8 mouse cellular contexts compared by ENCODE assay signal in genomic region chr10:59667377-59667776, GRCm38 (mm10). TPM values are rescaled to one million over a fixed set of nuclear protein-coding genes. Genes with fewer than 3 reads are reported as not detected.
DNase-seq lines count a peak whose midpoint lies in the region; ATAC-seq and TF ChIP-seq lines count a peak whose summit lies in the region.
"Had no signal": no experiment of that assay in that cellular context is flagged by ENCODE, and none has a peak within 500 bp of the region (broad histone marks: within the 10 kb centered on the region; RNA-seq: fewer than 3 reads in every experiment).

No protein-coding gene starts in this region.

- H3K36me3 ChIP-seq in kidney, adult 2 months (ENCODE audit: control insufficient read depth, insufficient read depth, low read length): no peaks in the 10 kb centered on the region
- H3K36me3 ChIP-seq in kidney, embryonic 14.5 days (ENCODE audit: control insufficient read depth, insufficient read depth, low read length): no peaks in the 10 kb centered on the region
- no peaks in the 10 kb centered on the region for H3K36me3 ChIP-seq in stomach, embryonic 16.5 days (ENCODE audit: control insufficient read depth, insufficient read depth, low read length)

- TF ChIP-seq CTCF in kidney, adult 2 months (conservative IDR thresholded peaks at IDR 0.05; ENCODE audit: insufficient read depth, insufficient read length, low read depth, low read length): no peak

- no peak for TF ChIP-seq POLR2A in kidney, adult 2 months (IDR thresholded peaks at IDR 0.05; ENCODE audit: low read depth, low read length)

- DNase-seq in kidney, adult 2 months: peak; percentile 47
- DNase-seq in adrenal gland, postnatal 25 days: peak; percentile 5
- peak; percentile 6 to 14 for DNase-seq in frontal cortex, postnatal 36 days (ENCODE audit: low spot score in 2 of 2)
- peak; percentile 14 for DNase-seq in layer of hippocampus, adult 9-11 months
- no peak for DNase-seq in embryo, embryonic 10.5 days (ENCODE audit: low spot score)

- no peaks in the 10 kb centered on the region for H3K27me3 ChIP-seq in kidney, adult 2 months (replicated peaks; ENCODE audit: control insufficient read depth, insufficient read depth, low read length)
- H3K27me3 ChIP-seq in kidney, embryonic 14.5 days (ENCODE audit: control insufficient read depth, insufficient read depth, low read length): no peaks in the 10 kb centered on the region
- no peaks in the 10 kb centered on the region for H3K27me3 ChIP-seq in stomach, embryonic 16.5 days (ENCODE audit: control insufficient read depth, insufficient read depth, low read length)

- 43% methylated on average over 6 of the region's 6 CpGs for WGBS in kidney, adult 2 months
- WGBS in kidney, embryonic 14.5 days: 69% methylated on average over 6 of the region's 6 CpGs
- WGBS in stomach, embryonic 16.5 days: 50% methylated on average over 6 of the region's 6 CpGs

- no peak for ATAC-seq in kidney, embryonic 14.5 days (ENCODE audit: low FRiP score, low TSS enrichment)
- peak; percentile 75; the same call in 1 of the 2 replicates for ATAC-seq in stomach, embryonic 16.5 days (ENCODE audit: insufficient read depth, low FRiP score)

- H3K4me1 ChIP-seq in kidney, adult 2 months (ENCODE audit: control insufficient read depth, insufficient read depth, low read length): peaks cover 3% of the 10 kb centered on the region; the same call in 1 of the 2 replicates
- H3K4me1 ChIP-seq in kidney, embryonic 14.5 days (ENCODE audit: control insufficient read depth, insufficient read depth, low read length): no peaks in the 10 kb centered on the region
- H3K4me1 ChIP-seq in stomach, embryonic 16.5 days (ENCODE audit: control insufficient read depth, insufficient read depth, low read length): peaks cover 10% of the 10 kb centered on the region

- H3K9ac ChIP-seq in kidney, embryonic 14.5 days (ENCODE audit: low read depth, low read length): no peak overlapping the region
- H3K9ac ChIP-seq in stomach, embryonic 16.5 days (ENCODE audit: low read length): no peak overlapping the region

- H3K4me2 ChIP-seq in kidney, embryonic 14.5 days (replicated peaks; ENCODE audit: low read depth, low read length): no peak overlapping the region
- H3K4me2 ChIP-seq in stomach, embryonic 16.5 days (ENCODE audit: low read depth, low read length): no peak overlapping the region

- H3K4me3 ChIP-seq in kidney, adult 2 months (ENCODE audit: insufficient read depth, low read depth, low read length): no peak overlapping the region
- H3K4me3 ChIP-seq in kidney, embryonic 14.5 days (ENCODE audit: low read length): no peak overlapping the region
- no peak overlapping the region for H3K4me3 ChIP-seq in stomach, embryonic 16.5 days (replicated peaks; ENCODE audit: low read length)

- H3K9me3 ChIP-seq in kidney, embryonic 14.5 days (ENCODE audit: control insufficient read depth, low read length): no peaks in the 10 kb centered on the region
- no peaks in the 10 kb centered on the region for H3K9me3 ChIP-seq in stomach, embryonic 16.5 days (replicated peaks; ENCODE audit: control insufficient read depth, low read length)

- no peak overlapping the region for H3K27ac ChIP-seq in kidney, adult 2 months (ENCODE audit: insufficient read depth, low read depth, low read length)
- H3K27ac ChIP-seq in kidney, embryonic 14.5 days (ENCODE audit: low read depth, low read length): no peak overlapping the region
- H3K27ac ChIP-seq in stomach, embryonic 16.5 days (ENCODE audit: low read length): peak overlapping the region; percentile 49; the same call in 1 of the 2 replicates

RNA-seq across cellular contexts. Expression of gene Micu1, which starts 34.9 kb away (rescaled TPM):
- 59.0 and 61.2 TPM in 2 replicates for polyA plus RNA-seq in kidney, adult 2 months (2012; rRNA removed)
- 57.0 and 83.3 TPM in 2 replicates for polyA plus RNA-seq in kidney, embryonic 14.5 days (2014; fragmentation: Nextera tagmentation; extraction: Ambion mirVana)
- 66.3 and 73.6 TPM in 2 replicates for total RNA-seq in adrenal gland, postnatal 25 days (2021)
- polyA plus RNA-seq in stomach, embryonic 16.5 days (2015; fragmentation: Nextera tagmentation; extraction: Ambion mirVana): 74.1 and 77.5 TPM in 2 replicates

RNA-seq across cellular contexts. Expression of gene Mcu, which starts 50.9 kb away (rescaled TPM):
- 14.4 and 16.2 TPM in 2 replicates for polyA plus RNA-seq in kidney, adult 2 months (2012; rRNA removed)
- polyA plus RNA-seq in kidney, embryonic 14.5 days (2014; fragmentation: Nextera tagmentation; extraction: Ambion mirVana): 34.4 and 36.0 TPM in 2 replicates
- 47.2 and 52.3 TPM in 2 replicates for total RNA-seq in adrenal gland, postnatal 25 days (2021)
- polyA plus RNA-seq in stomach, embryonic 16.5 days (2015; fragmentation: Nextera tagmentation; extraction: Ambion mirVana): 60.0 and 64.9 TPM in 2 replicates

RNA-seq across cellular contexts. Expression of gene Gm10322, which starts 51.5 kb away (rescaled TPM):
- polyA plus RNA-seq in kidney, adult 2 months (2012; rRNA removed): 0.56 TPM in 1 of 2 replicates, not detected in the other
- polyA plus RNA-seq in kidney, embryonic 14.5 days (2014; fragmentation: Nextera tagmentation; extraction: Ambion mirVana): not detected in 2 replicates
- not detected in 2 replicates for total RNA-seq in adrenal gland, postnatal 25 days (2021)
- polyA plus RNA-seq in stomach, embryonic 16.5 days (2015; fragmentation: Nextera tagmentation; extraction: Ambion mirVana): not detected in 2 replicates
- polyA plus RNA-seq: limb, embryonic 11.5 days had no signal
